Mouse (Mus musculus): ENCODE measurements at regions not wholly inside any gene's neighbourhood (a gene's known extent, or its start where the extent isn't known, plus 50 kb on each side); places are given as distances from the start of the nearest gene placed in this dataset.

- no peak for DNase-seq (ENCODE audit: low spot score)
Measured at GRCm38 (mm10) chr13:53704104-53704503, 231.2 kb upstream of the Msx2 start.

GRCm38 (mm10) chr13:53700236-53700635, 227.4 kb upstream of the Msx2 start:
- DNase-seq (ENCODE audit: low spot score) = no peak

GRCm38 (mm10) chr13:53697954-53698353, 225.1 kb upstream of the Msx2 start:
- no peak for DNase-seq (ENCODE audit: low spot score)

- DNase-seq (ENCODE audit: low spot score) = no peak
Measured at GRCm38 (mm10) chr13:53695385-53695784, 222.5 kb upstream of the Msx2 start.

- DNase-seq (ENCODE audit: low spot score) = no peak
Measured at GRCm38 (mm10) chr13:53688934-53689333, 216.1 kb upstream of the Msx2 start.

- peak; percentile 94 for DNase-seq (ENCODE audit: low spot score)
Measured at GRCm38 (mm10) chr13:53688489-53688888, 215.6 kb upstream of the Msx2 start.

GRCm38 (mm10) chr13:53684498-53684897, 211.6 kb upstream of the Msx2 start:
- DNase-seq (ENCODE audit: low spot score) = no peak

- DNase-seq (ENCODE audit: low spot score) = no peak
Measured at GRCm38 (mm10) chr13:53677187-53677586, 204.3 kb upstream of the Msx2 start.

GRCm38 (mm10) chr13:53670361-53670760, 197.5 kb upstream of the Msx2 start:
- peak; percentile 42 for DNase-seq (ENCODE audit: low spot score)

- no peak for DNase-seq (ENCODE audit: low spot score)
Measured at GRCm38 (mm10) chr13:53667518-53667917, 194.6 kb upstream of the Msx2 start.

- DNase-seq (ENCODE audit: low spot score) = no peak
Measured at GRCm38 (mm10) chr13:53665592-53665991, 192.7 kb upstream of the Msx2 start.

- no peak for DNase-seq (ENCODE audit: low spot score)
Measured at GRCm38 (mm10) chr13:53664631-53665230, 191.9 kb upstream of the Msx2 start.

GRCm38 (mm10) chr13:53652826-53653225, 180.0 kb upstream of the Msx2 start:
- DNase-seq (ENCODE audit: low spot score) = no peak

GRCm38 (mm10) chr13:53648353-53648752, 175.5 kb upstream of the Msx2 start:
- DNase-seq (ENCODE audit: low spot score) = no peak

GRCm38 (mm10) chr13:53642557-53642956, 169.7 kb upstream of the Msx2 start:
- no peak for DNase-seq (ENCODE audit: low spot score)

GRCm38 (mm10) chr13:53639584-53639983, 166.7 kb upstream of the Msx2 start:
- DNase-seq (ENCODE audit: low spot score) = no peak

GRCm38 (mm10) chr13:53639115-53639514, 166.2 kb upstream of the Msx2 start:
- DNase-seq (ENCODE audit: low spot score) = no peak

GRCm38 (mm10) chr13:53636011-53636410, 163.1 kb upstream of the Msx2 start:
- DNase-seq (ENCODE audit: low spot score) = no peak

- DNase-seq (ENCODE audit: low spot score) = no peak
Measured at GRCm38 (mm10) chr13:53634637-53635203, 161.8 kb upstream of the Msx2 start.

GRCm38 (mm10) chr13:53598050-53598449, 125.2 kb upstream of the Msx2 start:
- peak; percentile 45 for DNase-seq (ENCODE audit: low spot score)

GRCm38 (mm10) chr13:53596871-53597800, 124.3 kb upstream of the Msx2 start:
- no peak for DNase-seq (ENCODE audit: low spot score)

GRCm38 (mm10) chr13:53592755-53593154, 119.9 kb upstream of the Msx2 start:
- peak; percentile 46 for DNase-seq (ENCODE audit: low spot score)

- DNase-seq (ENCODE audit: low spot score) = no peak
Measured at GRCm38 (mm10) chr13:53586771-53587170, 113.9 kb upstream of the Msx2 start.

Measured in embryo, embryonic 10 days (tissue).